ENCODE assay signal across 20 mouse cellular contexts in the genomic region with DNA sequence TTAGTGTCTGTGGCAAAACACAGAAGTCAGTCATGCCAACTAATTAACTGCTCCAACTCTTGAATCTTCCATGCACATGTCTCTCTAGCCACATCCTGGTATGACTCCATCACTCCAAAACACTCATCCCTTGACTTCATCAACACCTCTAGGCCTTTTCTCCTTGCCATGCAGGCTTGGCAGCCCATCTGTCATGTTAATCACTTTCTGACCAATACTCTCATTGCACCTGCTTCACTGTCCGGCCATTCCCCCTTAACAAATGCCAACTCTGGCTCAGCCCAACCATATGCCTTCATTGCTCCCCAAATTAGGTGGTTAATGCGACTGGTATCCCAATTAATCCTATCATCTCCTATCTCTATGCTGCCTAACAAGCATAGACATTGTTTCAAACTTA. TPM values are rescaled to one million over a fixed set of nuclear protein-coding genes. Genes with fewer than 3 reads are reported as not detected.
A peak's percentile ranks its signal among the peaks of the same experiment; 100 is the strongest.
DNase-seq lines count a peak whose midpoint lies in the region; ATAC-seq lines count a peak whose summit lies in the region.
"Had no signal": no experiment of that assay in that cellular context is flagged by ENCODE, and none has a peak within 500 bp of the region (broad histone marks: within the 10 kb centered on the region; RNA-seq: fewer than 3 reads in every experiment).

No protein-coding gene starts in this region.

- DNase-seq in cerebellum, postnatal 4 days (ENCODE audit: low spot score in 2 of 2) = no peak
- DNase-seq in Muller cell, postnatal 12 days (ENCODE audit: inconsistent ontology term) = peak; percentile 59
- peak; percentile 42 to 57 for DNase-seq in cerebellum, adult 18-20 months
- DNase-seq in cerebellum, postnatal 25 days = peak; percentile 48 to 56
- DNase-seq in kidney, adult 11 months = no peak
- DNase-seq: adrenal gland, postnatal 25 days; forebrain, postnatal 0 days; gastrocnemius, postnatal 25 days; heart, postnatal 36 days; kidney, adult 8-10 months; kidney, postnatal 10 days; lung, adult 18-20 months; lung, postnatal 10 days; thymus, postnatal 14 days had no signal

- ATAC-seq in cerebellum, adult (ENCODE audit: insufficient number of reproducible peaks, low FRiP score, low TSS enrichment) = peak; percentile 61; the same call in 1 of the 2 replicates
- no peak for ATAC-seq in granulocyte monocyte progenitor cell, adult 5-6 weeks (replicated peaks; ENCODE audit: poor library complexity, severe bottlenecking)
- ATAC-seq: forebrain, postnatal 0 days; inflammation-experienced regulatory T-cells, adult 6 months; liver, embryonic 12.5 days; midbrain, embryonic 16.5 days had no signal

RNA-seq across cellular contexts. Expression of a gene that starts 7.5 kb away (rescaled TPM):
- 5.3 and 16.5 TPM in 2 replicates for total RNA-seq in granulocyte monocyte progenitor cell, adult 5-6 weeks (2014; fragmentation: Nextera tagmentation)
- total RNA-seq in granulocyte monocyte progenitor cell, adult 5-6 weeks (2017) = 3.9 and 4.4 TPM in 2 replicates

RNA-seq across cellular contexts. Expression of a gene that starts 15.2 kb away (rescaled TPM):
- total RNA-seq in granulocyte monocyte progenitor cell, adult 5-6 weeks (2014; fragmentation: Nextera tagmentation) = not detected in 2 replicates
- not detected in 2 replicates for total RNA-seq in granulocyte monocyte progenitor cell, adult 5-6 weeks (2017)
- total RNA-seq: common myeloid progenitor, adult 5-6 weeks had no signal

RNA-seq across cellular contexts. Expression of a gene that starts 46.9 kb away (rescaled TPM):
- not detected in 2 replicates for total RNA-seq in granulocyte monocyte progenitor cell, adult 5-6 weeks (2014; fragmentation: Nextera tagmentation)
- not detected in 2 replicates for total RNA-seq in granulocyte monocyte progenitor cell, adult 5-6 weeks (2017)
- total RNA-seq: adrenal gland, postnatal 25 days; common myeloid progenitor, adult 5-6 weeks had no signal

Comparison
In these comparisons a context has a peak if more than half of its experiments do, and no peak if none do; other contexts are left out.
1. DNase-seq: peak in Muller cell, postnatal 12 days (single experiment), cerebellum, adult 18-20 months (2 of 2) and cerebellum, postnatal 25 days (2 of 2); none in cerebellum, postnatal 4 days (0 of 2) and kidney, adult 11 months (single experiment).